Mouse (Mus musculus) CH12.LX (cell line): ENCODE data around the gene Zcchc10. TPM values are rescaled to one million over a fixed set of nuclear protein-coding genes. Genes with fewer than 3 reads are reported as not detected.

Experiments
- DNase-seq: peaks from one replicate; pipeline ENCODE4 v3.0.0-alpha.2; 2013; ENCODE audit errors: extremely low read depth
- H3K27ac ChIP-seq: 2 replicates; pipeline ENCODE4 v1.5.1; 2012; ENCODE audit warnings: low read depth, mild to moderate bottlenecking, control low read depth, moderate library complexity; ENCODE audit not compliant: insufficient read depth
- H3K27me3 ChIP-seq: replicated peaks from 2 replicates; pipeline ENCODE3; 2012; ENCODE audit warnings: inconsistent platforms
- H3K36me3 ChIP-seq, 2 experiments: replicated peaks in 1 of 2; 2 replicates each; pipeline versions ENCODE3 to v1.6.1; 2012; ENCODE audit warnings: inconsistent platforms in 1 of 2, low read length in 1 of 2, mild to moderate bottlenecking in 1 of 2, mixed read lengths in 1 of 2, moderate library complexity in 1 of 2; ENCODE audit not compliant: control insufficient read depth in 1 of 2, insufficient read depth in 1 of 2
- H3K4me1 ChIP-seq, 2 experiments: 2 replicates each; pipeline ENCODE4 v1.6.1; 2012; ENCODE audit warnings: inconsistent platforms in 1 of 2, moderate library complexity in 1 of 2; ENCODE audit not compliant: insufficient read depth in 2 of 2, control insufficient read depth in 1 of 2
- H3K4me2 ChIP-seq: 2 replicates; pipeline ENCODE4 v1.6.1; 2012; ENCODE audit warnings: low read depth, mild to moderate bottlenecking, control low read depth; ENCODE audit not compliant: poor library complexity, insufficient read depth, severe bottlenecking
- H3K4me3 ChIP-seq, 3 experiments: fragments of 150-350 bp in 1 of 3; sonication (generic) in 1 of 3; replicated peaks in 1 of 3; 2 replicates each; pipeline versions ENCODE3 to v1.5.1; 2011 to 2012; ENCODE audit warnings: low read depth in 2 of 3, low read length in 2 of 3, mild to moderate bottlenecking in 2 of 3, moderate library complexity in 2 of 3, control low read depth in 1 of 3, improper control_type of control experiment in 1 of 3, inconsistent platforms in 1 of 3, mixed read lengths in 1 of 3; ENCODE audit not compliant: poor library complexity in 1 of 3
- H3K79me2 ChIP-seq: replicated peaks from 2 replicates; pipeline ENCODE4 v1.6.1; 2012; ENCODE audit warnings: mild to moderate bottlenecking, moderate library complexity; ENCODE audit not compliant: control insufficient read depth, poor library complexity, insufficient read depth, severe bottlenecking; ENCODE audit errors: extremely low read depth
- H3K9ac ChIP-seq: 2 replicates; pipeline ENCODE4 v1.6.1; 2012; ENCODE audit warnings: low read depth, mild to moderate bottlenecking, control low read depth, moderate library complexity; ENCODE audit not compliant: insufficient read depth
- H3K9me3 ChIP-seq: replicated peaks from 2 replicates; pipeline ENCODE3; 2012; ENCODE audit warnings: low read length, inconsistent platforms, mixed read lengths
- CTCF ChIP-seq, 2 experiments: IDR thresholded peaks in 1 of 2; conservative IDR thresholded peaks in 1 of 2; 2 replicates each; pipeline ENCODE4 v1.5.1; 2011 to 2012; ENCODE audit warnings: low read depth in 2 of 2, low read length in 2 of 2, improper control_type of control experiment in 1 of 2, inconsistent platforms in 1 of 2, mild to moderate bottlenecking in 1 of 2, moderate library complexity in 1 of 2
- E2F4 ChIP-seq: IDR thresholded peaks from 2 replicates; pipeline ENCODE4 v1.6.1; 2011; ENCODE audit warnings: low read depth, low read length, improper control_type of control experiment; ENCODE audit not compliant: insufficient replicate concordance
- EP300 ChIP-seq: IDR thresholded peaks from 2 replicates; pipeline ENCODE4 v1.6.1; 2011; ENCODE audit warnings: low read length, improper control_type of control experiment
- HCFC1 ChIP-seq: IDR thresholded peaks from 2 replicates; pipeline ENCODE4 v1.6.1; 2012; ENCODE audit warnings: low read depth, mild to moderate bottlenecking, inconsistent platforms, low read length, improper control_type of control experiment
- IRF4 ChIP-seq: IDR thresholded peaks from 2 replicates; pipeline ENCODE4 v1.6.1; 2014; ENCODE audit warnings: low read depth, mild to moderate bottlenecking, inconsistent platforms, low read length, improper control_type of control experiment
- JUN ChIP-seq: IDR thresholded peaks from 2 replicates; pipeline ENCODE4 v1.6.1; 2011; ENCODE audit warnings: low read depth, mild to moderate bottlenecking, low read length, improper control_type of control experiment, moderate library complexity; ENCODE audit not compliant: insufficient read depth
- JUND ChIP-seq: conservative IDR thresholded peaks from 2 replicates; pipeline ENCODE4 v1.6.1; 2011; ENCODE audit warnings: low read depth, low read length, improper control_type of control experiment
- KAT2A ChIP-seq: IDR thresholded peaks from 2 replicates; pipeline ENCODE4 v1.6.1; 2012; ENCODE audit warnings: low read length, improper control_type of control experiment, inconsistent platforms; ENCODE audit not compliant: insufficient replicate concordance
- MAFK ChIP-seq: IDR thresholded peaks from 2 replicates; pipeline ENCODE4 v1.6.1; 2011; ENCODE audit warnings: low read length, improper control_type of control experiment; ENCODE audit not compliant: insufficient replicate concordance
- MYC ChIP-seq: IDR thresholded peaks from 2 replicates; pipeline ENCODE4 v1.6.1; 2011; ENCODE audit warnings: low read depth, mild to moderate bottlenecking, improper control_type of control experiment, low read length
- NELFE ChIP-seq: IDR thresholded peaks from 2 replicates; pipeline ENCODE4 v1.6.1; 2011; ENCODE audit warnings: low read depth, low read length, improper control_type of control experiment
- POLR2AphosphoS2 ChIP-seq: IDR thresholded peaks from 2 replicates; pipeline ENCODE4 v1.6.1; 2011; ENCODE audit warnings: low read depth, low read length, improper control_type of control experiment
- RAD21 ChIP-seq: IDR thresholded peaks from 2 replicates; pipeline ENCODE4 v1.6.1; 2011; ENCODE audit warnings: low read depth, mild to moderate bottlenecking, low read length, improper control_type of control experiment, moderate library complexity
- RCOR1 ChIP-seq: conservative IDR thresholded peaks from 2 replicates; pipeline ENCODE4 v1.6.1; 2012; ENCODE audit warnings: low read depth, mild to moderate bottlenecking, inconsistent platforms, low read length, improper control_type of control experiment
- SIN3A ChIP-seq: IDR thresholded peaks from 2 replicates; pipeline ENCODE4 v1.6.1; 2012; ENCODE audit warnings: low read length, improper control_type of control experiment, inconsistent platforms
- SMC3 ChIP-seq: IDR thresholded peaks from 2 replicates; pipeline ENCODE4 v1.6.1; 2011; ENCODE audit warnings: low read depth, low read length, improper control_type of control experiment
- TBP ChIP-seq: conservative IDR thresholded peaks from 2 replicates; pipeline ENCODE4 v1.6.1; 2011; ENCODE audit warnings: low read depth, low read length, improper control_type of control experiment
- UBTF ChIP-seq: IDR thresholded peaks from 2 replicates; pipeline ENCODE4 v1.6.1; 2012; ENCODE audit warnings: low read depth, mild to moderate bottlenecking, inconsistent platforms, low read length, improper control_type of control experiment, moderate library complexity
- USF1 ChIP-seq: IDR thresholded peaks from 2 replicates; pipeline ENCODE4 v1.6.1; 2014; ENCODE audit warnings: low read depth, mild to moderate bottlenecking, inconsistent platforms, low read length, improper control_type of control experiment
- USF2 ChIP-seq: conservative IDR thresholded peaks from 2 replicates; pipeline ENCODE4 v1.6.1; 2011; ENCODE audit warnings: low read depth, low read length, improper control_type of control experiment
- ZC3H11A ChIP-seq: IDR thresholded peaks from 2 replicates; pipeline ENCODE4 v1.6.1; 2012; ENCODE audit warnings: low read depth, mild to moderate bottlenecking, inconsistent platforms, low read length, improper control_type of control experiment
- ZMIZ1 ChIP-seq: IDR thresholded peaks from 2 replicates; pipeline ENCODE4 v1.6.1; 2012; ENCODE audit warnings: low read depth, mild to moderate bottlenecking, inconsistent platforms, low read length, improper control_type of control experiment
- ZNF384 ChIP-seq: IDR thresholded peaks from 2 replicates; pipeline ENCODE4 v1.6.1; 2012; ENCODE audit warnings: low read depth, low read length, improper control_type of control experiment, inconsistent platforms
- dilution Hi-C: fragments of 300-500 bp; cut with MboI; formaldehyde crosslinking; loops from 2 replicates; pipeline ENCODE4 v1.14.3; 2020; ENCODE audit warnings: low sequenced_read_pairs; ENCODE audit not compliant: extremely low pct_unique_long_range_greater_than_20kb, extremely low pct_ligation_motif_present
- in situ Hi-C: fragments of 300-500 bp; cut with MboI; formaldehyde crosslinking; loops from 3 replicates; pipeline ENCODE4 v1.14.3; 2019; ENCODE audit warnings: low sequenced_read_pairs, low pct_ligation_motif_present, low pct_unique_long_range_greater_than_20kb, mixed read lengths
- polyA plus RNA-seq: library from polyadenylated mRNA; unstranded; fragments of >175 nt; gene quantifications from 2 replicates; pipeline ENCODE4 v1.2.1, GENCODE M21; 2012; ENCODE audit warnings: low read depth; ENCODE audit not compliant: insufficient read length
- total RNA-seq, 2 experiments: library from RNA; depleted of rRNA; stranded (reverse); fragments of 300-350 nt in 1 of 2; fragments of >200 nt in 1 of 2; gene quantifications; 2 replicates each; pipeline ENCODE4 v1.2.3; 2012 to 2014

Gene Zcchc10
- total and polyA plus RNA-seq, 3 experiments = 4.9 to 72.4 (median 24.3) TPM

- in situ Hi-C loops (no loop called here), dilution Hi-C loops (no loop called here)
- no peak overlapping the region for H3K27ac ChIP-seq
- H3K9ac ChIP-seq = no peak overlapping the region
- no peaks in the 10 kb centered on the region for H3K9me3 ChIP-seq
- no peak overlapping the region for H3K4me2 ChIP-seq
- no peaks in the 10 kb centered on the region for H3K27me3 ChIP-seq
- no peak for DNase-seq
- no peaks in the 10 kb centered on the region for H3K36me3 ChIP-seq
- no peaks in the 10 kb centered on the region for H3K79me2 ChIP-seq
- H3K4me3 ChIP-seq = no peak overlapping the region
- H3K4me1 ChIP-seq = peaks cover 6 to 31% of the 10 kb centered on the region in 2 experiments; a peak in 3 of 4 replicates
- TF ChIP-seq JUN (no peak), ZNF384 (no peak), KAT2A (no peak), IRF4 (no peak), TBP (no peak), POLR2AphosphoS2 (no peak), SIN3A (no peak)
Observed at GRCm38 (mm10) chr11:53306965-53307364, 17.5 kb upstream of the Zcchc10 start.

- Histone ChIP-seq H3K36me3 (no peaks in the 10 kb centered on the region), H3K9ac (no peak overlapping the region), H3K4me2 (no peak overlapping the region), H3K27ac (no peak overlapping the region), H3K27me3 (no peaks in the 10 kb centered on the region), H3K4me3 (no peak overlapping the region), H3K4me1 (peaks cover 6 to 37% of the 10 kb centered on the region in 2 experiments; a peak in 3 of 4 replicates), H3K9me3 (no peaks in the 10 kb centered on the region), H3K79me2 (no peaks in the 10 kb centered on the region)
- TF ChIP-seq ZC3H11A (no peak), EP300 (no peak), IRF4 (no peak), USF2 (no peak), NELFE (no peak), CTCF (conservative IDR thresholded peaks at IDR 0.05 in 1 of 2, IDR thresholded peaks at IDR 0.05 in 1 of 2; ENCODE audit: low read depth in 2 of 2, low read length in 2 of 2) (no peak), MYC (no peak), JUND (no peak), SMC3 (no peak), MAFK (no peak), RAD21 (no peak), E2F4 (no peak), USF1 (no peak), RCOR1 (no peak), HCFC1 (no peak), SIN3A (no peak), KAT2A (no peak), ZMIZ1 (no peak), UBTF (no peak)
- in situ Hi-C loops = no loop called here
- DNase-seq = no peak
- dilution Hi-C loops = no loop called here
Observed at GRCm38 (mm10) chr11:53307558-53308065, 16.9 kb upstream of the Zcchc10 start.
